Mouse (Mus musculus) liver, embryonic 12.5 days (tissue): ENCODE measurements at regions not wholly inside any gene's neighbourhood (a gene's known extent, or its start where the extent isn't known, plus 50 kb on each side); places are given as distances from the start of the nearest gene placed in this dataset.
A peak's percentile ranks its signal among the peaks of the same experiment; 100 is the strongest.

Experiments used
- ATAC-seq: fragments of 200-750 bp; cut with Nextera tagmentation; 2 replicates; pipeline ENCODE4 v1.8.0; 2017; ENCODE audit warnings: moderate number of reproducible peaks, mild to moderate bottlenecking, moderate library complexity
- H3K27ac ChIP-seq: fragments of 300-500 bp; sonication (generic); 2 replicates; pipeline ENCODE4 v1.5.1; 2016; ENCODE audit warnings: mild to moderate bottlenecking
- H3K27me3 ChIP-seq: fragments of 300-500 bp; sonication (generic); replicated peaks from 2 replicates; pipeline ENCODE4 v1.6.1; 2016; ENCODE audit warnings: mild to moderate bottlenecking, moderate library complexity
- H3K36me3 ChIP-seq: fragments of 300-500 bp; sonication (generic); 2 replicates; pipeline ENCODE4 v1.6.1; 2016; ENCODE audit warnings: mild to moderate bottlenecking, moderate library complexity
- H3K4me1 ChIP-seq: fragments of 300-500 bp; sonication (generic); 2 replicates; pipeline ENCODE4 v1.6.1; 2016
- H3K4me2 ChIP-seq: fragments of 300-500 bp; sonication (generic); 2 replicates; pipeline ENCODE4 v1.6.1; 2016; ENCODE audit warnings: mild to moderate bottlenecking, moderate library complexity
- H3K4me3 ChIP-seq: fragments of 300-500 bp; sonication (generic); 2 replicates; pipeline ENCODE4 v1.5.1; 2016; ENCODE audit warnings: mild to moderate bottlenecking, moderate library complexity
- H3K9ac ChIP-seq: fragments of 300-500 bp; sonication (generic); 2 replicates; pipeline ENCODE4 v1.6.1; 2016; ENCODE audit warnings: mild to moderate bottlenecking, moderate library complexity
- H3K9me3 ChIP-seq: fragments of 300-500 bp; sonication (generic); replicated peaks from 2 replicates; pipeline ENCODE4 v1.6.1; 2016; ENCODE audit warnings: mild to moderate bottlenecking, moderate library complexity
- WGBS: fragments of 180-500 bp; shearing (Covaris S2); methylation state at CpG from one replicate; pipeline ENCODE4 v1.1.7; 2016; ENCODE audit not compliant: insufficient replicate concordance; 5-methylcytosine and 5-hydroxymethylcytosine counted together

GRCm38 (mm10) chr11:113089637-113090351 lies 307.8 kb downstream of the Sox9 start:
- Histone ChIP-seq H3K27me3 (no peaks in the 10 kb centered on the region; the same call in 1 of the 2 replicates), H3K36me3 (no peaks in the 10 kb centered on the region), H3K27ac (no peak overlapping the region), H3K4me2 (no peak overlapping the region), H3K9me3 (no peaks in the 10 kb centered on the region), H3K4me3 (no peak overlapping the region), H3K4me1 (peaks cover 9% of the 10 kb centered on the region; the same call in 1 of the 2 replicates), H3K9ac (no peak overlapping the region)
- no peak for ATAC-seq
- WGBS: 72% methylated on average over 11 of the region's 11 CpGs

GRCm38 (mm10) chr11:113091901-113092568 lies 310.0 kb downstream of the Sox9 start:
- H3K4me1 ChIP-seq: peaks cover 6% of the 10 kb centered on the region; the same call in 1 of the 2 replicates
- H3K9ac ChIP-seq: no peak overlapping the region
- WGBS: 61% methylated on average over 8 of the region's 8 CpGs
- no peak overlapping the region for H3K4me2 ChIP-seq
- no peak overlapping the region for H3K4me3 ChIP-seq
- no peaks in the 10 kb centered on the region; the same call in 1 of the 2 replicates for H3K27me3 ChIP-seq
- no peak overlapping the region for H3K27ac ChIP-seq
- ATAC-seq: no peak
- no peaks in the 10 kb centered on the region for H3K36me3 ChIP-seq
- no peaks in the 10 kb centered on the region for H3K9me3 ChIP-seq

- no peak for ATAC-seq
- Histone ChIP-seq H3K4me2 (no peak overlapping the region), H3K9ac (no peak overlapping the region), H3K36me3 (no peaks in the 10 kb centered on the region), H3K4me1 (no peaks in the 10 kb centered on the region; the same call in 1 of the 2 replicates), H3K27ac (no peak overlapping the region), H3K9me3 (peaks cover 6% of the 10 kb centered on the region; the same call in 1 of the 2 replicates), H3K27me3 (no peaks in the 10 kb centered on the region; the same call in 1 of the 2 replicates), H3K4me3 (no peak overlapping the region)
- 81% methylated on average over 13 of the region's 13 CpGs for WGBS
These were observed 311.9 kb downstream of the Sox9 start for GRCm38 (mm10) chr11:113093895-113094445.

GRCm38 (mm10) chr11:113095625-113096024 lies 313.6 kb downstream of the Sox9 start:
- Histone ChIP-seq H3K27ac (no peak overlapping the region), H3K9me3 (peaks cover 6% of the 10 kb centered on the region; the same call in 1 of the 2 replicates), H3K36me3 (no peaks in the 10 kb centered on the region), H3K27me3 (no peaks in the 10 kb centered on the region; the same call in 1 of the 2 replicates), H3K9ac (no peak overlapping the region), H3K4me2 (no peak overlapping the region), H3K4me1 (no peaks in the 10 kb centered on the region; the same call in 1 of the 2 replicates), H3K4me3 (no peak overlapping the region)
- ATAC-seq: no peak
- WGBS: 52% methylated on average over 8 of the region's 8 CpGs

GRCm38 (mm10) chr11:113096209-113096608 lies 314.2 kb downstream of the Sox9 start:
- WGBS: 48% methylated on average over 8 of the region's 8 CpGs
- no peak overlapping the region for H3K4me2 ChIP-seq
- no peaks in the 10 kb centered on the region; the same call in 1 of the 2 replicates for H3K4me1 ChIP-seq
- no peak for ATAC-seq
- no peak overlapping the region for H3K27ac ChIP-seq
- H3K9ac ChIP-seq: no peak overlapping the region
- H3K4me3 ChIP-seq: no peak overlapping the region
- H3K36me3 ChIP-seq: no peaks in the 10 kb centered on the region
- peaks cover 6% of the 10 kb centered on the region; the same call in 1 of the 2 replicates for H3K9me3 ChIP-seq
- no peaks in the 10 kb centered on the region; the same call in 1 of the 2 replicates for H3K27me3 ChIP-seq

GRCm38 (mm10) chr11:113098360-113098759 lies 316.3 kb downstream of the Sox9 start:
- no peak overlapping the region for H3K4me3 ChIP-seq
- 72% methylated on average over 2 of the region's 2 CpGs for WGBS
- H3K4me2 ChIP-seq: no peak overlapping the region
- no peaks in the 10 kb centered on the region for H3K36me3 ChIP-seq
- no peak overlapping the region for H3K27ac ChIP-seq
- ATAC-seq: no peak
- peaks cover 6% of the 10 kb centered on the region; the same call in 1 of the 2 replicates for H3K9me3 ChIP-seq
- peaks cover 7% of the 10 kb centered on the region; the same call in 1 of the 2 replicates for H3K4me1 ChIP-seq
- H3K27me3 ChIP-seq: no peaks in the 10 kb centered on the region
- H3K9ac ChIP-seq: no peak overlapping the region

GRCm38 (mm10) chr11:113100800-113101199 lies 318.8 kb downstream of the Sox9 start:
- Histone ChIP-seq H3K4me1 (peaks cover 7% of the 10 kb centered on the region; the same call in 1 of the 2 replicates), H3K4me2 (no peak overlapping the region), H3K9ac (no peak overlapping the region), H3K9me3 (peaks cover 6% of the 10 kb centered on the region; the same call in 1 of the 2 replicates), H3K27ac (no peak overlapping the region), H3K36me3 (no peaks in the 10 kb centered on the region), H3K4me3 (no peak overlapping the region), H3K27me3 (no peaks in the 10 kb centered on the region)
- no peak for ATAC-seq
- 56% methylated on average over 9 of the region's 9 CpGs for WGBS

GRCm38 (mm10) chr11:113101534-113101933 lies 319.5 kb downstream of the Sox9 start:
- no peak overlapping the region for H3K27ac ChIP-seq
- peaks cover 6% of the 10 kb centered on the region; the same call in 1 of the 2 replicates for H3K9me3 ChIP-seq
- no peak overlapping the region for H3K4me3 ChIP-seq
- H3K4me2 ChIP-seq: peak overlapping the region; percentile 21
- 39% methylated on average over 11 of the region's 11 CpGs for WGBS
- ATAC-seq: peak; percentile 44; the same call in 1 of the 2 replicates
- no peaks in the 10 kb centered on the region for H3K36me3 ChIP-seq
- no peak overlapping the region for H3K9ac ChIP-seq
- H3K4me1 ChIP-seq: 0 out of 2 replicates have a peak, but pooled peaks cover 7% of the 10 kb centered on the region
- H3K27me3 ChIP-seq: no peaks in the 10 kb centered on the region

- H3K27me3 ChIP-seq: no peaks in the 10 kb centered on the region
- H3K4me1 ChIP-seq: peaks cover 12% of the 10 kb centered on the region; the same call in 1 of the 2 replicates
- no peak overlapping the region for H3K4me2 ChIP-seq
- no peak overlapping the region for H3K9ac ChIP-seq
- H3K4me3 ChIP-seq: no peak overlapping the region
- WGBS: 78% methylated on average over 12 of the region's 12 CpGs
- peaks cover 5% of the 10 kb centered on the region; the same call in 1 of the 2 replicates for H3K9me3 ChIP-seq
- ATAC-seq: no peak
- no peaks in the 10 kb centered on the region for H3K36me3 ChIP-seq
- no peak overlapping the region for H3K27ac ChIP-seq
These were observed 321.3 kb downstream of the Sox9 start for GRCm38 (mm10) chr11:113103161-113103845.

GRCm38 (mm10) chr11:113105371-113105770 lies 323.3 kb downstream of the Sox9 start:
- Histone ChIP-seq H3K27me3 (no peaks in the 10 kb centered on the region), H3K4me2 (no peak overlapping the region), H3K36me3 (no peaks in the 10 kb centered on the region), H3K27ac (no peak overlapping the region), H3K4me1 (peaks cover 12% of the 10 kb centered on the region; the same call in 1 of the 2 replicates), H3K4me3 (no peak overlapping the region), H3K9me3 (no peaks in the 10 kb centered on the region), H3K9ac (no peak overlapping the region)
- ATAC-seq: no peak
- 68% methylated on average over 11 of the region's 11 CpGs for WGBS

- peak; percentile 41; the same call in 1 of the 2 replicates for ATAC-seq
- Histone ChIP-seq H3K4me2 (no peak overlapping the region), H3K9ac (no peak overlapping the region), H3K4me1 (peaks cover 4% of the 10 kb centered on the region; the same call in 1 of the 2 replicates), H3K27ac (no peak overlapping the region), H3K9me3 (no peaks in the 10 kb centered on the region), H3K4me3 (no peak overlapping the region), H3K36me3 (no peaks in the 10 kb centered on the region), H3K27me3 (no peaks in the 10 kb centered on the region)
- 47% methylated on average over 16 of the region's 16 CpGs for WGBS
These were observed 325.3 kb downstream of the Sox9 start for GRCm38 (mm10) chr11:113107205-113107844.
